Mouse (Mus musculus) heart, embryonic 12.5 days (tissue): ENCODE results near the gene Fcer2a. TPM values are rescaled to one million over a fixed set of nuclear protein-coding genes. Genes with fewer than 3 reads are reported as not detected.
A peak's percentile ranks its signal among the peaks of the same experiment; 100 is the strongest.

Experiments used
- ATAC-seq: fragments of 200-750 bp; cut with Nextera tagmentation; 2 replicates; pipeline ENCODE4 v1.8.0; 2017; ENCODE audit warnings: moderate TSS enrichment, moderate library complexity; ENCODE audit not compliant: insufficient number of reproducible peaks, low FRiP score
- H3K27ac ChIP-seq: fragments of 300-500 bp; sonication (generic); 2 replicates; pipeline ENCODE4 v1.5.1; 2016; ENCODE audit warnings: mild to moderate bottlenecking, moderate library complexity; ENCODE audit not compliant: poor library complexity, severe bottlenecking
- H3K27me3 ChIP-seq: fragments of 300-500 bp; sonication (generic); replicated peaks from 2 replicates; pipeline ENCODE4 v1.6.1; 2016; ENCODE audit warnings: mild to moderate bottlenecking, moderate library complexity
- H3K36me3 ChIP-seq: fragments of 300-500 bp; sonication (generic); 2 replicates; pipeline ENCODE4 v1.6.1; 2016; ENCODE audit warnings: mild to moderate bottlenecking, moderate library complexity
- H3K4me1 ChIP-seq: fragments of 300-500 bp; sonication (generic); replicated peaks from 2 replicates; pipeline ENCODE4 v1.6.1; 2016; ENCODE audit warnings: mild to moderate bottlenecking
- H3K4me2 ChIP-seq: fragments of 300-500 bp; sonication (generic); 2 replicates; pipeline ENCODE4 v1.6.1; 2016; ENCODE audit warnings: mild to moderate bottlenecking, moderate library complexity
- H3K4me3 ChIP-seq: fragments of 300-500 bp; sonication (generic); 2 replicates; pipeline ENCODE4 v1.5.1; 2016; ENCODE audit warnings: mild to moderate bottlenecking
- H3K9ac ChIP-seq: fragments of 300-500 bp; sonication (generic); 2 replicates; pipeline ENCODE4 v1.6.1; 2016; ENCODE audit warnings: mild to moderate bottlenecking, moderate library complexity
- H3K9me3 ChIP-seq: fragments of 300-500 bp; sonication (generic); replicated peaks from 2 replicates; pipeline ENCODE4 v1.6.1; 2016; ENCODE audit warnings: mild to moderate bottlenecking, moderate library complexity
- WGBS: fragments of 180-500 bp; shearing (Covaris S2); methylation state at CpG from one replicate; pipeline ENCODE4 v1.1.7; 2016; 5-methylcytosine and 5-hydroxymethylcytosine counted together
- polyA plus RNA-seq: library from polyadenylated mRNA; unstranded; fragments of >200 nt; fragmentation: Nextera tagmentation; extraction: Ambion mirVana; gene quantifications from 2 replicates; pipeline ENCODE4 v1.2.1, GENCODE M21; 2016

Gene Fcer2a
- 0.14 and 0.19 TPM in 2 replicates for polyA plus RNA-seq

DNA sequence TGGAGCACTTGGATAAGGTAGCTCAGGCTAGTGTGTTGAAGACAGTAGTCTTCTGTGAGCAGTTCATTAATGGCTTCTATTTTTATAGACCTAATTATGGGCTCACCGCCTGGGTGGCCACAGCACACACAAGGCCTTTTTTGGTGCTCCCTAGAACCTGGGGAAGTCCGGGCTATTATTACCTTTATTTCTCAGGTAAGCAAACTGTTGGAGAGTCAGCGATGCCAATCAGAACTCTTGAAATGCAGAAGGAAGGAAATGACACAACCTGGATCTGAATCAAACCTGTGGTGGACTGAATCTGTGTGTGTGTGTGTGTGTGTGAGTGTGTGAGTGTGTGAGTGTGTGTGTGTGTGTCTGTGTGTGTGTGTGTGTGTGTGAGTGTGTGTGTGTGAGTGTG, at the start of gene Fcer2a:
Gene Fcer2a, minus strand, starts transcription at position 55 of the 400 bp plus-strand sequence.
- Histone ChIP-seq H3K36me3 (no peaks in the 10 kb centered on the region), H3K27me3 (no peaks in the 10 kb centered on the region), H3K4me1 (no peaks in the 10 kb centered on the region), H3K4me2 (no peak within 1 kb of the TSS), H3K27ac (no peak within 1 kb of the TSS), H3K9me3 (no peaks in the 10 kb centered on the region), H3K4me3 (no peak within 1 kb of the TSS), H3K9ac (no peak within 1 kb of the TSS)
- ATAC-seq, result no peak
- 74% methylated on average over 3 of the region's 3 CpGs for WGBS

GRCm38 (mm10) chr8:3736947-3737346, 43.0 kb upstream of the Fcer2a start:
- no peak for ATAC-seq
- H3K36me3 ChIP-seq, result no peaks in the 10 kb centered on the region
- no peak overlapping the region for H3K4me2 ChIP-seq
- no peak overlapping the region for H3K27ac ChIP-seq
- no peaks in the 10 kb centered on the region for H3K27me3 ChIP-seq
- H3K9ac ChIP-seq, result no peak overlapping the region
- no peaks in the 10 kb centered on the region for H3K4me1 ChIP-seq
- no peaks in the 10 kb centered on the region for H3K9me3 ChIP-seq
- H3K4me3 ChIP-seq, result no peak overlapping the region
- 78% methylated on average over 2 of the region's 2 CpGs for WGBS

- no peak overlapping the region for H3K27ac ChIP-seq
- no peak for ATAC-seq
- H3K27me3 ChIP-seq, result no peaks in the 10 kb centered on the region
- 88% methylated on average over 2 of the region's 2 CpGs for WGBS
- H3K4me2 ChIP-seq, result no peak overlapping the region
- H3K4me1 ChIP-seq, result no peaks in the 10 kb centered on the region
- H3K4me3 ChIP-seq, result no peak overlapping the region
- no peak overlapping the region for H3K9ac ChIP-seq
- H3K9me3 ChIP-seq, result no peaks in the 10 kb centered on the region
- H3K36me3 ChIP-seq, result no peaks in the 10 kb centered on the region
Measured at GRCm38 (mm10) chr8:3735599-3735998, 41.6 kb upstream of the Fcer2a start.

- no peaks in the 10 kb centered on the region for H3K36me3 ChIP-seq
- no peaks in the 10 kb centered on the region for H3K4me1 ChIP-seq
- no peak overlapping the region for H3K9ac ChIP-seq
- no peak overlapping the region for H3K4me3 ChIP-seq
- no peak overlapping the region for H3K4me2 ChIP-seq
- no peak for ATAC-seq
- no peak overlapping the region for H3K27ac ChIP-seq
- no peaks in the 10 kb centered on the region for H3K27me3 ChIP-seq
- H3K9me3 ChIP-seq, result no peaks in the 10 kb centered on the region
- WGBS, result 50% methylated on average over 1 of the region's 1 CpGs
Measured at GRCm38 (mm10) chr8:3734084-3734483, 40.1 kb upstream of the Fcer2a start.

DNA sequence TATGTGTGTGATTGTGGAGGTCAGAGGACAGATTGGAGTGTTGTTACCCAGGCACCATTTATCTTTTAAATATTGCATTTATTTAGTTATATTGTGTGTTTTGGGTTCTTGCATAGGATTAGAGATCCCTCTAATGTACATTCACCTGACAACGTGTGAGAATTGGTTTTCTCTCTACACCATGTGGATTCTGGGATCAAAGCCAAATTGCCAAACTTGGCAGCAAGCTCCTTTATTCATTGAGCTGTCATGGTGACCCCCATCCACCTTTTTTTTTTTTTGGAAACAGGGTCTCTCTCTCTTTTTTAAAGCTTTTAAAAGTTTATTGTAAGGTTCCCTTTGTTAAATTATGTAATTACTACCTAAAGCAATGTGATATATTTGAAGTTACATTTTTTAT, 27.1 kb upstream of the Fcer2a start:
- H3K4me1 ChIP-seq, result peaks cover 13% of the 10 kb centered on the region; the same call in 1 of the 2 replicates
- no peak overlapping the region for H3K4me3 ChIP-seq
- no peak for ATAC-seq
- no peaks in the 10 kb centered on the region for H3K27me3 ChIP-seq
- 31% methylated on average over 1 of the region's 1 CpGs for WGBS
- no peaks in the 10 kb centered on the region; the same call in 1 of the 2 replicates for H3K9me3 ChIP-seq
- no peaks in the 10 kb centered on the region for H3K36me3 ChIP-seq
- H3K4me2 ChIP-seq, result no peak overlapping the region
- no peak overlapping the region for H3K9ac ChIP-seq
- H3K27ac ChIP-seq, result no peak overlapping the region

DNA sequence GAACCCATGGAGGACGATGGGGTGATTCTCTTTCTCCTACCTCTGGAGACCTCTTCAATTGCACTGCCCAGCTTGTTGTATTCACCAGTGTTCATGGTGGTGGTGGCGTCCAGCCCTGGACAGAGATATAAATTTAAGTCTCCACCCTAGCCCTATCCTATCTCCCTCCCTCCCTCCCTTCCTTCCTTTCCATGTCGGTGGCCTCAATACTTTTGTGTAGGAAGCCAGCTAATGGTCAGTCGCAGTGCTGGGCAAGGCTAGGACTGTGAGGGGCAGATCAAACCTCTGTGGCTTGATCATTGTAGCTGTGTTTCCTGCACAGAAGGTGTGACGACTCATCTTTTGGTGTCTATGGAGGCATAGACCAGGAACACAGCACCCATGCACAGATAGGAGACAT, 26.6 kb upstream of the Fcer2a start, which contains the start of gene Clec4g:
Gene Clec4g, minus strand, starts transcription at position 101 of the 400 bp plus-strand sequence.
- no peak within 1 kb of the TSS for H3K27ac ChIP-seq
- WGBS, result 58% methylated on average over 5 of the region's 5 CpGs
- no peaks in the 10 kb centered on the region; the same call in 1 of the 2 replicates for H3K9me3 ChIP-seq
- H3K4me3 ChIP-seq, result no peak within 1 kb of the TSS
- 0 out of 2 replicates have a peak within 1 kb of the TSS, but pooled peaks have one; percentile 2 for H3K4me2 ChIP-seq
- peaks cover 13% of the 10 kb centered on the region; the same call in 1 of the 2 replicates for H3K4me1 ChIP-seq
- H3K9ac ChIP-seq, result no peak within 1 kb of the TSS
- H3K27me3 ChIP-seq, result no peaks in the 10 kb centered on the region
- ATAC-seq, result no peak
- H3K36me3 ChIP-seq, result no peaks in the 10 kb centered on the region

DNA sequence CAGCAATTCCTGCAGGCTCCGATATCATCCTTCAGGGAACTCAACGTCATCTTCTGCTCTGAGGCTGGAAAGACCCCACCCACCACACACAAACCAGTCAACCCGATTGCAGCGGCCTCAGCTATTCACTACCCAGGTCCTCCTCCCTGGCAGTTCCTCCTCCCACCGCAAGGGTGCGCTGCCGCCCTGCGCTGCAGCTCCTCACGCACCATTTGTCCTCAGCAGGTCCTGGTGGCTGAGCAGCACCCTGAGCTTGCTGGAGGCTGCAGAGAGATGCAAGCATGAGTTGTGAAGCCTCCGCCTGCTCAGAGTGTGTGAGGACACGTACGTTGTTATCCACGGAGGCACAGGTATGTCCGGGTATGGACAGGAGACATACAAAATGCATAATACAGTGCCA, 24.6 kb upstream of the Fcer2a start:
- Histone ChIP-seq H3K36me3 (no peaks in the 10 kb centered on the region), H3K9ac (no peak overlapping the region), H3K4me1 (peaks cover 13% of the 10 kb centered on the region; the same call in 1 of the 2 replicates), H3K9me3 (no peaks in the 10 kb centered on the region), H3K27ac (no peak overlapping the region), H3K4me3 (no peak overlapping the region), H3K27me3 (no peaks in the 10 kb centered on the region), H3K4me2 (no peak overlapping the region)
- whole genome bisulfite sequencing, result 16% methylated on average over 14 of the region's 14 CpGs
- peak; percentile 41; the same call in 1 of the 2 replicates for ATAC-seq

GRCm38 (mm10) chr8:3717321-3717954, 23.5 kb upstream of the Fcer2a start:
- Histone ChIP-seq H3K27ac (peak overlapping the region; percentile 61; the same call in 1 of the 2 replicates), H3K9ac (no peak overlapping the region), H3K4me2 (no peak overlapping the region), H3K4me1 (peaks cover 13% of the 10 kb centered on the region; the same call in 1 of the 2 replicates), H3K27me3 (no peaks in the 10 kb centered on the region), H3K9me3 (no peaks in the 10 kb centered on the region), H3K36me3 (no peaks in the 10 kb centered on the region), H3K4me3 (no peak overlapping the region)
- 43% methylated on average over 12 of the region's 12 CpGs for WGBS
- ATAC-seq, result peak; percentile 54

DNA sequence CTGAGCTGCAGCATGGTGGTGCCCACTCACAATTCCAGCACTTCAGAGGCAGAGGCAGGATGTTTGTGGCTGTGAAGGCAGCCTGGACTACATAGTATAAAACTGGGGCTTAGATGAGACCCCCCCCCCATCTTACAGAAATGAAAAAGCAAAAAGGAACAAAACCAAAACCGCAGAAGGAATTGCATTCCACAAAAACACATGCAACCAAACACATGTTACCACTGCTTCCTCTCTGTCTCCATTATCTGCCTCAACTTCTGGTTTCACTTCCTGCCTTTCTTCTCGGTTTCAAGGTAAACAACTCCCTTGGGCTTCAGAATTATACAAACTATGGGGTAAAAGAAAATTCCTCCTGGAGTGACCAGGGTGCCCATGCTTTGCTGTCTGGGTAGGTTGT, 17.7 kb upstream of the Fcer2a start:
- ATAC-seq, result no peak
- Histone ChIP-seq H3K4me2 (no peak overlapping the region), H3K4me3 (no peak overlapping the region), H3K36me3 (no peaks in the 10 kb centered on the region), H3K4me1 (0 out of 2 replicates have a peak, but pooled peaks cover 4% of the 10 kb centered on the region), H3K9ac (no peak overlapping the region), H3K27me3 (no peaks in the 10 kb centered on the region), H3K27ac (peak overlapping the region; percentile 23; the same call in 1 of the 2 replicates), H3K9me3 (no peaks in the 10 kb centered on the region)
- WGBS, result 42% methylated on average over 2 of the region's 2 CpGs

GRCm38 (mm10) chr8:3710312-3710711, 16.3 kb upstream of the Fcer2a start:
- H3K4me1 ChIP-seq, result 0 out of 2 replicates have a peak, but pooled peaks cover 4% of the 10 kb centered on the region
- no peaks in the 10 kb centered on the region for H3K9me3 ChIP-seq
- no peak overlapping the region for H3K27ac ChIP-seq
- H3K4me3 ChIP-seq, result no peak overlapping the region
- no peak overlapping the region for H3K4me2 ChIP-seq
- H3K27me3 ChIP-seq, result no peaks in the 10 kb centered on the region
- ATAC-seq, result no peak
- no peak overlapping the region for H3K9ac ChIP-seq
- 80% methylated on average over 3 of the region's 3 CpGs for WGBS
- no peaks in the 10 kb centered on the region for H3K36me3 ChIP-seq

- H3K4me1 ChIP-seq, result 0 out of 2 replicates have a peak, but pooled peaks cover 4% of the 10 kb centered on the region
- H3K4me3 ChIP-seq, result no peak overlapping the region
- H3K9ac ChIP-seq, result no peak overlapping the region
- no peak for ATAC-seq
- H3K27ac ChIP-seq, result no peak overlapping the region
- H3K36me3 ChIP-seq, result no peaks in the 10 kb centered on the region
- no peak overlapping the region for H3K4me2 ChIP-seq
- H3K27me3 ChIP-seq, result no peaks in the 10 kb centered on the region
- 51% methylated on average over 7 of the region's 7 CpGs for WGBS
- H3K9me3 ChIP-seq, result no peaks in the 10 kb centered on the region
Measured at GRCm38 (mm10) chr8:3707611-3708010, 13.6 kb upstream of the Fcer2a start.
